ENCODE assay signal across 10 mouse cellular contexts in the genomic region with DNA sequence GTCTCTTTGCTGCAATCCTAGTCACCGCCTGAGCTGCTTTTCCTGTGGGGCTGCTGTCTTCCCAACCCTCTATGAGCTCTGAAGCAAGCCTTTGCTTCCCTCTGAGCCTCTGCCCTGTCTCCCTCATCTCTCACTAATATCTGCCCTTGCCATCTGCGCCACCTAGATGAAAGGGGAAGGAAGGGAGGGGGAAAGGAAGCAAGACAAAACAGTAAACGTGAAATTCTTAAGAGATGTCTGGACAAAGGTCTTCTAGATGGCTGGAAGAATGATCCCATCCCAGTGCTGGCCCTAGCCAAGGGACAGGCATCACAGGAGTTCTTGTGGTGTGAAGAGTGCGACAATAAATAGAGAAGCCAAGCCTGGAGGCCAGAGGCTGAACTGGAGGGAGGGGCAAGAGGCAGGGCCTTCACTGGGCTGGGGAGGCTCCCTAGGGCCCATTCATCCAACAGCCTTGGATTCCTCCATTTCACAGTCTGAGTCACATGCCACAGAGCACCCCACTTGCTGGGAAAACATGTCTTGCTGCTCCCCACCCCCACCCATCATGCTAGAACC. TPM values are rescaled to one million over a fixed set of nuclear protein-coding genes. Genes with fewer than 3 reads are reported as not detected.
DNase-seq lines count a peak whose midpoint lies in the region; ATAC-seq and TF ChIP-seq lines count a peak whose summit lies in the region.
"Had no signal": no experiment of that assay in that cellular context is flagged by ENCODE, and none has a peak within 500 bp of the region (broad histone marks: within the 10 kb centered on the region; RNA-seq: fewer than 3 reads in every experiment).

No protein-coding gene starts in this region.

- TF ChIP-seq CTCF in lung, adult 2 months (IDR thresholded peaks at IDR 0.05; ENCODE audit: insufficient read depth, low read length), result no peak
- TF ChIP-seq CTCF in cortical plate, adult 2 months (IDR thresholded peaks at IDR 0.05; ENCODE audit: extremely low read depth, insufficient read depth, low read length), result no peak

- DNase-seq in lung, adult 18-20 months, result peak; percentile 38 to 43
- DNase-seq in lung, adult 2 months, result no peak
- DNase-seq in kidney, adult 11 months, result peak; percentile 38
- DNase-seq in lung, postnatal 36 days, result peak; percentile 47
- DNase-seq in urinary bladder, postnatal 4 days (ENCODE audit: low spot score in 2 of 2), result no peak
- DNase-seq in yolk sac, embryonic 10.5 days (ENCODE audit: low spot score), result no peak

- no peak overlapping the region for H3K4me3 ChIP-seq in lung, adult 2 months (replicated peaks; ENCODE audit: extremely low read depth, low read depth, low read length)
- H3K4me3 ChIP-seq in cortical plate, adult 2 months (ENCODE audit: insufficient read depth, low read length), result no peak overlapping the region
- H3K4me3 ChIP-seq: midbrain, embryonic 12.5 days had no signal

- peaks cover 4% of the 10 kb centered on the region; the same call in 1 of the 2 replicates for H3K4me1 ChIP-seq in lung, adult 2 months (ENCODE audit: control insufficient read depth, insufficient read depth, low read length)
- peaks cover 5% of the 10 kb centered on the region; the same call in 1 of the 2 replicates for H3K4me1 ChIP-seq in cortical plate, adult 2 months (ENCODE audit: control insufficient read depth, insufficient read depth, low read length)
- H3K4me1 ChIP-seq: midbrain, embryonic 12.5 days had no signal

- no peak for ATAC-seq in erythroid progenitor cell, adult 5-6 weeks (replicated peaks; ENCODE audit: low FRiP score, poor library complexity, severe bottlenecking)
- ATAC-seq: Patski had no signal

- peak overlapping the region; percentile 68 for H3K27ac ChIP-seq in cortical plate, adult 2 months (ENCODE audit: insufficient read depth, low read length)
- H3K27ac ChIP-seq: midbrain, embryonic 12.5 days had no signal

- no peak for TF ChIP-seq POLR2A in lung, adult 2 months (IDR thresholded peaks at IDR 0.05; ENCODE audit: borderline replicate concordance, extremely low read depth, low read depth, low read length)
- TF ChIP-seq POLR2A in cortical plate, adult 2 months (IDR thresholded peaks at IDR 0.05; ENCODE audit: extremely low read depth, insufficient read depth, low read length), result no peak

- 30% methylated on average over 4 of the region's 4 CpGs for WGBS in lung, adult 2 months

RNA-seq across cellular contexts. Expression of a gene that starts 4.0 kb away (rescaled TPM):
- polyA plus RNA-seq in lung, adult 2 months (2012; rRNA removed), result 16.5 and 18.0 TPM in 2 replicates
- 17.4 and 18.0 TPM in 2 replicates for polyA plus RNA-seq in cortical plate, adult 2 months (2012; rRNA removed)
- total RNA-seq in erythroid progenitor cell, adult 5-6 weeks (2015; ENCODE audit: low replicate concordance), result 4.7 and 8.0 TPM in 2 replicates
- 4.3 and 5.4 TPM in 2 replicates for total RNA-seq in erythroid progenitor cell, adult 5-6 weeks (2017; ENCODE audit: low replicate concordance)
- polyA plus RNA-seq: Patski had no signal

RNA-seq across cellular contexts. Expression of a gene that starts 23.0 kb away (rescaled TPM):
- polyA plus RNA-seq in lung, adult 2 months (2012; rRNA removed), result not detected in 2 replicates
- polyA plus RNA-seq in cortical plate, adult 2 months (2012; rRNA removed), result 0.19 TPM in 1 of 2 replicates, not detected in the other
- not detected in 2 replicates for total RNA-seq in erythroid progenitor cell, adult 5-6 weeks (2015; ENCODE audit: low replicate concordance)
- total RNA-seq in erythroid progenitor cell, adult 5-6 weeks (2017; ENCODE audit: low replicate concordance), result not detected in 2 replicates
- polyA plus RNA-seq: midbrain, embryonic 12.5 days; Patski had no signal

RNA-seq across cellular contexts. Expression of a gene that starts 56.2 kb away (rescaled TPM):
- polyA plus RNA-seq in lung, adult 2 months (2012; rRNA removed), result not detected in 2 replicates
- polyA plus RNA-seq in cortical plate, adult 2 months (2012; rRNA removed), result not detected in 2 replicates
- total RNA-seq in erythroid progenitor cell, adult 5-6 weeks (2015; ENCODE audit: low replicate concordance), result not detected in 2 replicates
- not detected in 2 replicates for total RNA-seq in erythroid progenitor cell, adult 5-6 weeks (2017; ENCODE audit: low replicate concordance)
- polyA plus RNA-seq: midbrain, embryonic 12.5 days; Patski had no signal

Comparison
In these comparisons a context has a peak if more than half of its experiments do, and no peak if none do; other contexts are left out.
1. DNase-seq: peak in lung, adult 18-20 months (2 of 2), kidney, adult 11 months (single experiment) and lung, postnatal 36 days (single experiment); none in lung, adult 2 months (single experiment), urinary bladder, postnatal 4 days (0 of 2) and yolk sac, embryonic 10.5 days (single experiment).